8 mouse cellular contexts compared by ENCODE assay signal in genomic region chr13:54055448-54055861, GRCm38 (mm10). TPM values are rescaled to one million over a fixed set of nuclear protein-coding genes. Genes with fewer than 3 reads are reported as not detected.
DNase-seq lines count a peak whose midpoint lies in the region; ATAC-seq and TF ChIP-seq lines count a peak whose summit lies in the region.

Drd1 (minus strand) TSS chr13:54055705.

- peak; percentile 94 for TF ChIP-seq CTCF in left cerebral cortex, adult 2 months (IDR thresholded peaks at IDR 0.05)

- H3K27me3 ChIP-seq in hindbrain, embryonic 14.5 days (ENCODE audit: control insufficient read depth, insufficient read depth, low read length), result peaks cover 17% of the 10 kb centered on the region

- no peak within 1 kb of the TSS for H3K27ac ChIP-seq in hindbrain, embryonic 14.5 days
- peak within 1 kb of the TSS; percentile 69 for H3K27ac ChIP-seq in left cerebral cortex, adult 2 months

- ATAC-seq in hindbrain, embryonic 14.5 days (ENCODE audit: low FRiP score), result peak; percentile 77; the same call in 1 of the 2 replicates

- peak; percentile 58 for DNase-seq in MN1 (ENCODE audit: low spot score)
- peak; percentile 73 for DNase-seq in cerebellum, adult 9-10 months
- peak; percentile 73 to 79 for DNase-seq in frontal cortex, postnatal 10 days (ENCODE audit: low spot score in 2 of 2)
- DNase-seq in hindbrain, embryonic 14.5 days (ENCODE audit: low spot score), result peak; percentile 77
- peak; percentile 84 to 87 for DNase-seq in left cerebral cortex, adult 2 months (ENCODE audit: extremely low spot score in 1 of 2, low spot score in 2 of 2)
- peak; percentile 56 to 60 for DNase-seq in lung, postnatal 4 days
- peak; percentile 84 for DNase-seq in right cerebral cortex, adult 18-20 months
- peak; percentile 41 for DNase-seq in urinary bladder, postnatal 25 days (ENCODE audit: low spot score)

- no peaks in the 10 kb centered on the region for H3K36me3 ChIP-seq in hindbrain, embryonic 14.5 days (replicated peaks; ENCODE audit: control insufficient read depth, insufficient read depth)

- H3K4me2 ChIP-seq in hindbrain, embryonic 14.5 days (replicated peaks), result peak within 1 kb of the TSS; percentile 94

- peak within 1 kb of the TSS; percentile 42 for H3K4me3 ChIP-seq in hindbrain, embryonic 14.5 days (replicated peaks; ENCODE audit: low read length)
- H3K4me3 ChIP-seq in left cerebral cortex, adult 2 months, result peak within 1 kb of the TSS; percentile 62

- 1% methylated on average over 31 of the region's 31 CpGs for WGBS in hindbrain, embryonic 14.5 days

- H3K9me3 ChIP-seq in hindbrain, embryonic 14.5 days (ENCODE audit: control insufficient read depth, low read length), result no peaks in the 10 kb centered on the region

- no peaks in the 10 kb centered on the region for H3K4me1 ChIP-seq in hindbrain, embryonic 14.5 days (replicated peaks; ENCODE audit: control insufficient read depth, insufficient read depth, low read length)

- peak within 1 kb of the TSS; percentile 54 for H3K9ac ChIP-seq in hindbrain, embryonic 14.5 days

- intact Hi-C loops in left cerebral cortex, adult 2 months (cut with DNase I), result loop anchor here (1.0 to 10.0 kb wide), 2 partner anchors 131 to 243 kb away; no protein-coding TSS in a partner anchor

RNA-seq across cellular contexts. Expression of gene Drd1, which starts in this region (rescaled TPM):
- 1.3 and 1.6 TPM in 2 replicates for polyA plus RNA-seq in hindbrain, embryonic 14.5 days (2014; fragmentation: Nextera tagmentation; extraction: Ambion mirVana)
- total RNA-seq in left cerebral cortex, adult 2 months (2021), result 10 to 100 TPM; 30.0 to 34.8 TPM
